Mouse (Mus musculus) embryonic facial prominence, embryonic 15.5 days (tissue): ENCODE results near the gene Tlx3. TPM values are rescaled to one million over a fixed set of nuclear protein-coding genes. Genes with fewer than 3 reads are reported as not detected.
A peak's percentile ranks its signal among the peaks of the same experiment; 100 is the strongest.

Experiments used
- ATAC-seq: fragments of 200-750 bp; cut with Nextera tagmentation; 2 replicates; pipeline ENCODE4 v1.8.0; 2017; ENCODE audit warnings: low read depth, moderate TSS enrichment; ENCODE audit not compliant: insufficient number of reproducible peaks, low FRiP score, low TSS enrichment
- H3K27ac ChIP-seq: fragments of 300-500 bp; sonication (generic); replicated peaks from 2 replicates; pipeline ENCODE4 v1.5.1; 2015; ENCODE audit warnings: mild to moderate bottlenecking, inconsistent platforms
- H3K27me3 ChIP-seq: fragments of 300-500 bp; sonication (generic); 2 replicates; pipeline ENCODE4 v1.6.1; 2015; ENCODE audit warnings: inconsistent platforms
- H3K36me3 ChIP-seq: fragments of 300-500 bp; sonication (generic); 2 replicates; pipeline ENCODE4 v1.6.1; 2015; ENCODE audit warnings: mild to moderate bottlenecking, inconsistent platforms
- H3K4me1 ChIP-seq: fragments of 300-500 bp; sonication (generic); 2 replicates; pipeline ENCODE4 v1.6.1; 2015; ENCODE audit warnings: inconsistent platforms
- H3K4me2 ChIP-seq: fragments of 300-500 bp; sonication (generic); replicated peaks from 2 replicates; pipeline ENCODE4 v1.6.1; 2015; ENCODE audit warnings: mild to moderate bottlenecking, inconsistent platforms
- H3K4me3 ChIP-seq: fragments of 300-500 bp; sonication (generic); replicated peaks from 2 replicates; pipeline ENCODE4 v1.5.1; 2015; ENCODE audit warnings: mild to moderate bottlenecking, inconsistent platforms
- H3K9ac ChIP-seq: fragments of 300-500 bp; sonication (generic); 2 replicates; pipeline ENCODE4 v1.6.1; 2015; ENCODE audit warnings: inconsistent platforms
- H3K9me3 ChIP-seq: fragments of 300-500 bp; sonication (generic); replicated peaks from 2 replicates; pipeline ENCODE4 v1.6.1; 2016; ENCODE audit warnings: inconsistent platforms
- WGBS: fragments of 180-500 bp; shearing (Covaris S2); methylation state at CpG from one replicate; pipeline ENCODE4 v1.1.7; 2015; 5-methylcytosine and 5-hydroxymethylcytosine counted together
- polyA plus RNA-seq: library from polyadenylated mRNA; unstranded; fragments of >200 nt; fragmentation: Nextera tagmentation; extraction: Ambion mirVana; gene quantifications from 2 replicates; pipeline ENCODE4 v1.2.1, GENCODE M21; 2015

Tlx3 gene
- polyA plus RNA-seq: 0.52 and 0.63 TPM in 2 replicates

- Histone ChIP-seq H3K27ac (no peak within 1 kb of the TSS), H3K9me3 (no peaks in the 10 kb centered on the region), H3K4me2 (peak within 1 kb of the TSS; percentile 54), H3K4me3 (peak within 1 kb of the TSS; percentile 24), H3K27me3 (peaks cover 98% of the 10 kb centered on the region), H3K4me1 (peaks cover 41% of the 10 kb centered on the region), H3K9ac (no peak within 1 kb of the TSS), H3K36me3 (no peaks in the 10 kb centered on the region)
- ATAC-seq: peak; percentile 21; the same call in 1 of the 2 replicates
- WGBS: under 1% methylated on average over 81 of the region's 81 CpGs
Measured at GRCm38 (mm10) chr11:33203383-33204328, at the start of gene Tlx3. Gene Tlx3 (minus strand): TSS chr11:33203589.

DNA sequence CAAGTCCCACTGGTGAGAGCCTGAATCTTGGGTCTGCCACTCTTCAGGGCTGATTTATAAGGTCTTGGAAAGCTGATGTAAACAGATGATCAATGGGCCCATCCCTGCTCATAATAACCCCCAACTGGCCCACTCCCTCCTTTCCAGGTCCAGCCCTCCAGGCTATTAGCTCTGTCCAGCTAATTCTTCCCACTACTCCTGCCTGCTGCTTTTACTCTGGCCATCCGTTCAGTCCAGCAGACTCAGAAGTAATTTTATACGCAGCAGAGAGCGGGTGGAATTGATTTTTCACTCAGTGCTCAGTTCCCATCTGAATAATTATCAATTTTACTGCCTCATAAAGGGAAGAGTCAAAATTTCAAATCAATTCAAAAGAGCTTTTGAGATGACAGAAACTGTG lies 36.9 kb upstream of the Tlx3 start:
- H3K9me3 ChIP-seq: no peaks in the 10 kb centered on the region
- H3K9ac ChIP-seq: no peak overlapping the region
- no peak for ATAC-seq
- no peaks in the 10 kb centered on the region for H3K36me3 ChIP-seq
- WGBS: 62% methylated on average over 3 of the region's 3 CpGs
- no peak overlapping the region for H3K4me2 ChIP-seq
- H3K27ac ChIP-seq: no peak overlapping the region
- H3K4me1 ChIP-seq: no peaks in the 10 kb centered on the region
- H3K27me3 ChIP-seq: no peaks in the 10 kb centered on the region
- no peak overlapping the region for H3K4me3 ChIP-seq

GRCm38 (mm10) chr11:33234134-33234533 lies 30.7 kb upstream of the Tlx3 start:
- ATAC-seq: no peak
- H3K9me3 ChIP-seq: no peaks in the 10 kb centered on the region
- H3K36me3 ChIP-seq: no peaks in the 10 kb centered on the region
- no peak overlapping the region for H3K9ac ChIP-seq
- H3K4me2 ChIP-seq: no peak overlapping the region
- H3K27ac ChIP-seq: no peak overlapping the region
- 58% methylated on average over 3 of the region's 3 CpGs for WGBS
- no peak overlapping the region for H3K4me3 ChIP-seq
- H3K4me1 ChIP-seq: no peaks in the 10 kb centered on the region
- H3K27me3 ChIP-seq: no peaks in the 10 kb centered on the region

- 79% methylated on average over 5 of the region's 5 CpGs for WGBS
Measured at GRCm38 (mm10) chr11:33232056-33232455, 28.7 kb upstream of the Tlx3 start.

DNA sequence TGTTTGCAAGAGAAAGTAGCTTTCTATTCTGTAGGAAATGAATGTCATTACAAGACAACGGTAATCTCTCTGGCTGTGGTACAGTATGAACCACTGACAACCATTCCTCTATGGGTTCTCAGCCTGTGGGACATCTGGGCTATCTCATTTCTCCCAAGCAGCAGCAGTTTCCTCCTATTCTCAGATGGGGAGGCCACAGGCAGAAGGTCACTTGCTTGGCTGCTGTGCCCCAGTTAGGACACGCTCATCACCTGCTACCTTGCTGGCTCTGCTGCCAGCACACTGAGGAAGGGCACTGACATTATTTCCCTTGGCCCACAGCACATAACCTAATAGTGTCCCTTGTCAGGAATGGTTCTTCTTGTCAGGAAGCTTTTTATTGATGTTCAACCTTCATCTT lies 24.8 kb upstream of the Tlx3 start:
- Histone ChIP-seq H3K4me2 (no peak overlapping the region), H3K36me3 (no peaks in the 10 kb centered on the region), H3K27me3 (no peaks in the 10 kb centered on the region), H3K27ac (no peak overlapping the region), H3K4me1 (no peaks in the 10 kb centered on the region), H3K4me3 (no peak overlapping the region), H3K9ac (no peak overlapping the region), H3K9me3 (no peaks in the 10 kb centered on the region)
- 87% methylated on average over 2 of the region's 2 CpGs for WGBS
- no peak for ATAC-seq

More at GRCm38 (mm10) chr11:33232056-33232455, 28.7 kb upstream of the Tlx3 start:
- Histone ChIP-seq H3K36me3 (no peaks in the 10 kb centered on the region), H3K4me1 (no peaks in the 10 kb centered on the region), H3K9ac (no peak overlapping the region), H3K9me3 (no peaks in the 10 kb centered on the region), H3K27me3 (no peaks in the 10 kb centered on the region), H3K27ac (no peak overlapping the region), H3K4me2 (no peak overlapping the region), H3K4me3 (no peak overlapping the region)
- no peak for ATAC-seq

DNA sequence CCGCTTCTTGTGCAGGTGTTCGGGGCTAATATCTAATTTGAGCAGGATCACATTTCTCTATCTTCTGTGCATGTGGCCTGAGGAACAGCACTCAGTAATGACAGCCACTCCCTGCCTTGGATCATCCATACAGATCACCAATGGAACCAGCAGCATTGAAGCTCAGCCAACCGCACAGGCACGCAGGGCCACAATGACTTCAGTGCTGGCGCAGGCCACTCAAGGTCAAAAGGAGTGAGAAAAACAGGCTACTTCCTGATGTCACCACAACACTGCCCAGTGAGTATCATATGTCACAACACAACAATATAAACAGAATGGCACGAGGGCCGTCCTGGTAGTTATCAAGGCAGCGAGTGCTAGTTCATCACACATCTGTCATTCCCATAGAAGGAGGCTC lies 23.1 kb upstream of the Tlx3 start:
- Histone ChIP-seq H3K36me3 (no peaks in the 10 kb centered on the region), H3K9ac (no peak overlapping the region), H3K4me2 (no peak overlapping the region), H3K4me1 (peaks cover 9% of the 10 kb centered on the region), H3K27me3 (no peaks in the 10 kb centered on the region), H3K27ac (no peak overlapping the region), H3K9me3 (no peaks in the 10 kb centered on the region), H3K4me3 (no peak overlapping the region)
- ATAC-seq: no peak
- WGBS: 74% methylated on average over 8 of the region's 8 CpGs

- Histone ChIP-seq H3K9ac (no peak overlapping the region), H3K36me3 (no peaks in the 10 kb centered on the region), H3K4me3 (no peak overlapping the region), H3K4me2 (no peak overlapping the region; the same call in 1 of the 2 replicates), H3K4me1 (peaks cover 20% of the 10 kb centered on the region), H3K27ac (0 out of 2 replicates have a peak overlapping the region, but pooled peaks have one; percentile 3), H3K27me3 (peaks cover 12% of the 10 kb centered on the region; the same call in 1 of the 2 replicates), H3K9me3 (no peaks in the 10 kb centered on the region)
- 42% methylated on average over 11 of the region's 11 CpGs for WGBS
- peak; percentile 77 for ATAC-seq
Measured at GRCm38 (mm10) chr11:33221566-33222365, 18.4 kb upstream of the Tlx3 start.

- H3K27ac ChIP-seq: no peak overlapping the region
- no peak overlapping the region for H3K4me3 ChIP-seq
- peaks cover 14% of the 10 kb centered on the region; the same call in 1 of the 2 replicates for H3K27me3 ChIP-seq
- WGBS: 42% methylated on average over 7 of the region's 7 CpGs
- H3K4me1 ChIP-seq: peaks cover 20% of the 10 kb centered on the region
- H3K36me3 ChIP-seq: no peaks in the 10 kb centered on the region
- H3K9ac ChIP-seq: no peak overlapping the region
- ATAC-seq: no peak
- H3K4me2 ChIP-seq: no peak overlapping the region
- no peaks in the 10 kb centered on the region for H3K9me3 ChIP-seq
Measured at GRCm38 (mm10) chr11:33220763-33221162, 17.4 kb upstream of the Tlx3 start.

DNA sequence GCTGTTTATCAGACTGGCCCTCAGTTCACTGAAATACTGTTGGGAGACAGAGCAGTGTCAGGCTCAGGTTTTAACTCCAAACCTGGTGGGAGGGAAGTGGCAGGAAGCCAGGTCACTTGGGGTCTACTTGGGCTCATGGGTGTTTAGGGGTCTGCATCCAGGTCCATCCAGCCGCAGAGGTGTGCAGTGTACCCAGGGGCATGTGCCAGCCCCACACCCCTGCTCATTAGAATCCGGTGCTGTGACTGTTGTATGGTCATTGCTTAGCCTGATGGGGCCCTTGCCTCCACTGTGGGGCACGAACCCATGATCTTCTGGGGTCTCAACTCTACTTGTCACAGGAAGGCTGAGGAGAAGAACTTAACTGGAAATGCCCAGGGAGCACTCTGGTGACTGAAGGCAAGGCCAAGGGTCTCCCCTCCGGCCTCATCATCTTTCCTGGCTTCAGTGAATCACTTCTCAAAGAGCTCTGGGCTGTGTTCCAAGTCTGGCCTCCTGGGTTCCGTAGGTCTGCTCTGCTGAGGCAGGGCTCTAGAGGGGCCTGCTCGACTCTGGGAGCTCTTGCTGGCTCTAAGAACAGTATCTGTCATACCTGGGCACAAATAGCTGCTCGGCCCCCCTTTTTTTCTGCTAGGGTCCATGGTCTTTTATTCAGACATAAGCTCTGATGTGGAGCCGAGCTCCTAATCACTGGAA lies 14.1 kb upstream of the Tlx3 start:
- H3K9me3 ChIP-seq: no peaks in the 10 kb centered on the region
- peaks cover 18% of the 10 kb centered on the region; the same call in 1 of the 2 replicates for H3K27me3 ChIP-seq
- H3K4me1 ChIP-seq: peaks cover 20% of the 10 kb centered on the region
- H3K27ac ChIP-seq: no peak overlapping the region
- ATAC-seq: no peak
- H3K9ac ChIP-seq: no peak overlapping the region
- no peak overlapping the region for H3K4me2 ChIP-seq
- no peaks in the 10 kb centered on the region for H3K36me3 ChIP-seq
- no peak overlapping the region for H3K4me3 ChIP-seq
- WGBS: 62% methylated on average over 8 of the region's 8 CpGs

DNA sequence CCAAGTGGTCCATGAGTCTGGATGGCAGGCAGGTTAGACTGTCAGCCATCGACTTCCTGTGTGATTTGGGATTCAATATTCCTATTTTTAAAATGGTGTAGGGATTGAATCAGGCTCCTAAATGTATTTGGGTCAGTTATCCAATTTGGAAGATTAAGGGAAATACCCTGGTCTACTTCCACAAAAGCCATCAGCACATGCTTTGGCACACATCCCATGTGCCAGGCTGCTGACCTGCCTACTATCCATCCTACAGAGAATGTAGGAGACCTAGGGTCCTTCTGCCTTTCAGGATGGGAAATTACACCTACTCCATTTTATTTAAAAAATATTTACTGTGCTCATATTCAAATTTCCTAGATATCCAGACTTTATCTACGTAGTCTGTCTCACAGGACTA lies 4.0 kb upstream of the Tlx3 start:
- Histone ChIP-seq H3K36me3 (no peaks in the 10 kb centered on the region), H3K4me1 (peaks cover 18% of the 10 kb centered on the region), H3K4me3 (no peak overlapping the region), H3K9ac (no peak overlapping the region), H3K27me3 (peaks cover 64% of the 10 kb centered on the region), H3K27ac (no peak overlapping the region), H3K9me3 (no peaks in the 10 kb centered on the region), H3K4me2 (no peak overlapping the region)
- ATAC-seq: no peak
- WGBS: 87% methylated on average over 2 of the region's 2 CpGs

DNA sequence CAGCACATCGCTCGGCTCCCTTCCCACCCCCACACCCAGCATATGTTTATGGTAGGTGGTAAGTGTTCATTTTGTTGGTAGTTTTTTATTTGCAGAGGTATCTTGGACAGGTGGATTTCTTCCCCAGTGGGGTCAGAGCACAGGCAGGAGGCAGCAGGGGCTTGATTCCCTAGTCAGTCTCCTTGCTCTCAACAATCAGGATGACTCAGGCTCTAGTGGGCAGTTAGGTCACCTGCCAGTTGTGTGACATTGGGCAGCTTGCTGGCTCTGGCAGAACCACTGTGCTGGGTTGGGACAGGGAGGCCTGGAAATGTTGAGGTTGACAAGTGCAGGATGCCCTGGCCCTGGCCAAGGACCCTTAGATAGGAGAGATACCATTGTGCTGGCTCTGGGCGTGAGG lies 1.6 kb upstream of the Tlx3 start:
- H3K9ac ChIP-seq: no peak overlapping the region
- ATAC-seq: no peak
- 12% methylated on average over 3 of the region's 3 CpGs for WGBS

More for the DNA sequence above, 1.6 kb upstream of the Tlx3 start:
- peaks cover 88% of the 10 kb centered on the region for H3K27me3 ChIP-seq
- peaks cover 41% of the 10 kb centered on the region for H3K4me1 ChIP-seq
- H3K4me3 ChIP-seq: no peak overlapping the region
- H3K27ac ChIP-seq: no peak overlapping the region
- H3K4me2 ChIP-seq: no peak overlapping the region
- no peaks in the 10 kb centered on the region for H3K9me3 ChIP-seq
- H3K36me3 ChIP-seq: no peaks in the 10 kb centered on the region
